Mouse (Mus musculus): ENCODE results near the gene Ddx24. TPM values are rescaled to one million over a fixed set of nuclear protein-coding genes. Genes with fewer than 3 reads are reported as not detected.
A peak's percentile ranks its signal among the peaks of the same experiment; 100 is the strongest.

The Ddx24 gene
- polyA plus RNA-seq, 1 experiment = 187 TPM

DNA sequence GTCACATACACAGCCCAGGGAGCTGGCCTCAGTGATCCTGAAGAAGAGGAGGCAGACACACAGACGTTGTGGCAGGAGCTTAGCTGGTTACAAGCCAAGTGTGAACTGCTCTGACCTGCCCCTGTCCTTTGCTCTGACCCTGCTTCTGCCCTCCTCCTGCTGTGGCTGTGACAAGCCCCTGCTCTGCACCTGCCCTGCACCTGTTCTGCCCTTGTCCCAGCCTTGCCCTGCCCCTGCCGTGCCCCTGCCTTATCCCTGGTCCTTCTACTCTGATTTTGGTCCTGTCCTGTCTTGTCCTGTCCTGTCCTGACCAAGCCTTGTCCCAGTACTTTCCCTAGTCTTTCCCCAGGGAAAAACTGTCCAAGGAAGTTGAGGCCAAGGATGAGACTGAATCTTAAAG is 56.9 kb downstream of the Ddx24 start:
- WGBS = 56% methylated on average over 2 of the region's 2 CpGs
- Histone ChIP-seq H3K4me3 (replicated peaks; ENCODE audit: insufficient read depth, low read depth, low read length) (no peak overlapping the region), H3K4me1 (ENCODE audit: control insufficient read depth, insufficient read depth, low read length) (no peaks in the 10 kb centered on the region), H3K27ac (ENCODE audit: insufficient read depth, low read length) (no peak overlapping the region), H3K27me3 (ENCODE audit: control insufficient read depth, insufficient read depth, low read length) (no peaks in the 10 kb centered on the region)
- DNase-seq = no peak
- TF ChIP-seq POLR2A (IDR thresholded peaks at IDR 0.05; ENCODE audit: borderline replicate concordance, insufficient read depth, low read length) (no peak), CTCF (IDR thresholded peaks at IDR 0.05; ENCODE audit: borderline replicate concordance, insufficient read depth, low read depth, low read length) (no peak)

DNA sequence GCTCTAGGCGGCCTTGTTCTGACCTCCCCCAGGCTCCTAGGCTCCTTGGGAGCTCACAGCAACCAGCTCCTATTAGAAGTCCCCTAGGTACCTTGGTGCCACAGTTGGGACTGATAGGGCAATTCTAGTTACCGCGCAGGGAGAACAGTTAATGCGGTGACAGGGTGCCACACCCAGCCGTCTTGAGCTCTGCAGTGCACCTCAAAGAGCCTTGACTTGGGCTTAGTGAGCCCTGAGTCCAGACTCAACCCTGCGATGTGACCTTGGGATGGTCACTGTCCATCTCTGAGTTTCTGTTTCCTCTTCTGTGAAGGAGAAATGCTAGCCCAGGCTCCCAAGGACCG is 57.3 kb downstream of the Ddx24 start:
- 84% methylated on average over 7 of the region's 7 CpGs for WGBS
- TF ChIP-seq POLR2A (IDR thresholded peaks at IDR 0.05; ENCODE audit: borderline replicate concordance, insufficient read depth, low read length) = no peak
- TF ChIP-seq CTCF (IDR thresholded peaks at IDR 0.05; ENCODE audit: borderline replicate concordance, insufficient read depth, low read depth, low read length) = no peak
- DNase-seq = no peak
- Histone ChIP-seq H3K27me3 (ENCODE audit: control insufficient read depth, insufficient read depth, low read length) (no peaks in the 10 kb centered on the region), H3K4me1 (ENCODE audit: control insufficient read depth, insufficient read depth, low read length) (no peaks in the 10 kb centered on the region), H3K27ac (ENCODE audit: insufficient read depth, low read length) (no peak overlapping the region), H3K4me3 (replicated peaks; ENCODE audit: insufficient read depth, low read depth, low read length) (no peak overlapping the region)

DNA sequence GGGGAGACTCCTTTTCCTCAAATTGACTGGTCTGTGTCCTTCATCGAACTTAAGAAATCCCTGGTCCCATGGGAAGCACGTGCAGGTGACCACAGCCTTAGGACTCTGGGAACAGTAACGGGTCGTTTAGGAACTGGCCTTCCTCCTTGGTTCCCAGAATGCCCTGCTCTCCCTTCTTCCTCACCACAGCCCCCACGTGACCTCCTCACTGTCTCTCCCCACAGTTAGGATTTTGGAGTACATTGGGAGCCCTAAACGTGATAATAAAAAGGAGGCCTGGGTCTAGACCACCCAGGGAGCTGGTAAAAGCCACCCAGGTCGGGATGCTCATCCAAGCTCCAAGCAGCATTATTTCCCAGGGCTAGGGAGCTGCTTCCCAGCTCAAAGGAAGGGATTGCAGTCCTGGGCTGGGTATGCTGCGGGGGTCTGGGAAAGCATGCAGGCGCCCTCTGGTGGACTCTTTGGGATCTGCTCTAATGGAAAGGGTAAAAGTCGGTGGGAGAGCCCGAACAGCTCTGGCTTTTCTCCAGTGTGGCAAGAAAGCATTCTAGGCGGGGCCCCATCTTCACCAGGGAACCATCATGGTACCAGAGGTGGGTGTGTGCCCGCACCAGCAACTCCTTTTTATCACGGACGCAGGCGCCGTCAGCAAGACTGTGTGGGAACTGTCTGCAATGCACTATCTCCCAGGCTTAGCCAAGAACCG is 57.9 kb downstream of the Ddx24 start:
- no peak overlapping the region for H3K4me3 ChIP-seq (replicated peaks; ENCODE audit: insufficient read depth, low read depth, low read length)
- DNase-seq = peak; percentile 40 to 60
- TF ChIP-seq CTCF (IDR thresholded peaks at IDR 0.05; ENCODE audit: borderline replicate concordance, insufficient read depth, low read depth, low read length) (peak; percentile 66), POLR2A (IDR thresholded peaks at IDR 0.05; ENCODE audit: borderline replicate concordance, insufficient read depth, low read length) (no peak)
- WGBS = 21% methylated on average over 18 of the region's 18 CpGs
- no peaks in the 10 kb centered on the region for H3K4me1 ChIP-seq (ENCODE audit: control insufficient read depth, insufficient read depth, low read length)
- H3K27me3 ChIP-seq (ENCODE audit: control insufficient read depth, insufficient read depth, low read length) = no peaks in the 10 kb centered on the region
- no peak overlapping the region for H3K27ac ChIP-seq (ENCODE audit: insufficient read depth, low read length)

DNA sequence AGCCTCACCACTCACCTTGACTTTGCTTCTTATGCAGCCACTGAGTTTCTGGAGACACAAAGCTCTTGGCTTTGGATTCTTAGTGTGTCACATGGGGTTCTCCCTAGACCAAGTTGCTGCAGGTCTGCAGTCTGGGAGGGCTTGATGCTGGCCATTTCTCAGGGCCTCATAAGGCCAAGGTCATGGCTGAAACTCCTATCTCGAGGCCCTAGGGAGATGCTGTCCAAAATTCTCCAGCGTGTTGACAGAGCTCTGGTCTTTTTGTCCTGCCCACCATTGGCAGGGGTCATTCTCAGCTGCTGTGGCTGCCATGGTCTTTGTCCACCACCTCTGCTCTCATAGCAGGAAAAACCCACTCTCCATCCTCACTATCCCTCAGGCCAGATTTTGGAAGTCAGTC is 58.5 kb downstream of the Ddx24 start:
- Histone ChIP-seq H3K4me3 (replicated peaks; ENCODE audit: insufficient read depth, low read depth, low read length) (no peak overlapping the region), H3K27ac (ENCODE audit: insufficient read depth, low read length) (no peak overlapping the region), H3K4me1 (ENCODE audit: control insufficient read depth, insufficient read depth, low read length) (no peaks in the 10 kb centered on the region), H3K27me3 (ENCODE audit: control insufficient read depth, insufficient read depth, low read length) (no peaks in the 10 kb centered on the region)
- TF ChIP-seq POLR2A (IDR thresholded peaks at IDR 0.05; ENCODE audit: borderline replicate concordance, insufficient read depth, low read length) (no peak), CTCF (IDR thresholded peaks at IDR 0.05; ENCODE audit: borderline replicate concordance, insufficient read depth, low read depth, low read length) (no peak)
- 81% methylated on average over 2 of the region's 2 CpGs for WGBS
- no peak for DNase-seq

DNA sequence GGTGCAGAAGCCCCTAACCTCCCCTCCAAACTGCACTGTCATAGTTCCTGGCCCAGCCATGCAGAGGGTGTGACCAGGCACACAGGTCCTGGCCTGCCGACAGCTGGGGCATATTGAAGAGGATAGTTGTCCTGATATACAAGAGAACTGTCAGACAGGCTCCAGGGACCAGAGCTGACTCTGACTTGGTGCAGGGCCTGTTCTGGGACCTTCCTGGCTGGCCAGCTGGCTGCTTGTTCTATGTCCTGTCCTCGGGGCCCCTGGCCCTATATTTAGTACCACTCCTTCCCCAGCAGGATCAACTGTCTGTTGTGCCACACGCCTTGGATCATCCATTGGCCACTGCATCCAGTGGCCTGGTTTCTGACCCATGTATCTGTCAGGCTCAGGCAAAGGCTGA is 63.3 kb downstream of the Ddx24 start:
- Histone ChIP-seq H3K4me3 (replicated peaks; ENCODE audit: insufficient read depth, low read depth, low read length) (no peak overlapping the region), H3K4me1 (ENCODE audit: control insufficient read depth, insufficient read depth, low read length) (no peaks in the 10 kb centered on the region), H3K27ac (ENCODE audit: insufficient read depth, low read length) (no peak overlapping the region), H3K27me3 (ENCODE audit: control insufficient read depth, insufficient read depth, low read length) (no peaks in the 10 kb centered on the region)
- DNase-seq = no peak
- TF ChIP-seq POLR2A (IDR thresholded peaks at IDR 0.05; ENCODE audit: borderline replicate concordance, insufficient read depth, low read length) (no peak), CTCF (IDR thresholded peaks at IDR 0.05; ENCODE audit: borderline replicate concordance, insufficient read depth, low read depth, low read length) (no peak)
- 51% methylated on average over 3 of the region's 3 CpGs for WGBS

DNA sequence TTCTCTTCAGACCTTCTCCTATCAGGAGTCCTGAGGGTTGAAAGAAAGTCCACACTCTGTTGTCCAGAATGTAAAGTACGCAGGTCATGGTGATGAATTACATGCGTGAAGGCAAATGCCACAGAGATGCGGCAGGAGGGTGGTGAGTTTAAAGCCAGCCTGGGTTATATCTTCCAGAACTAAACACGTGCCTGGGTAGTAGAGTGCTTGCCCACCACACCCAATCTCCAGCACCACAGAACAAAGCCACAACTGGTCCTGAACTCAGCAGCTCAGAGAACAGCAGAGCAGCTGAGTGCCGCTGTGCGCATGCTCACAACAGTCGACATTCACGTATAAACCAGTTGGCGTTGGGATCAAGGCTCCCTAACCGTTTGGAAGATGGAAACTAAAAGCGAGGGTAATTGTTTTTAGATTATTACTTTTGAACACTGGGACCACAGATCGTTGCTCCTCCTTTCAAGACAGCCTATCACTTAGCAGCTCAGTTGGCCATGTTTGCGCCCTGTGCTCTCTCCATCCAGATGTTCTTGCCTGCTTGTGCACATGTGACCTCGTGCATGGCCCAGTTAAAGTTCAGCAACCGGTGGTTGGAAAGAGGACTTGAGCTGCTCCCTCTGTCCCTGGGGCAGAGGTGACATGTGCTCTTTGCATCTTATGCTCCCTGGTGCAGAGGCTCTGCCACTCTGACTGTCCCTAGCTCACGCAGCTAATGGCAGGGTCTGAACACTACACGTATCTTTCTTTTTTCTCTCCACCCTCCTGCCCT is 63.9 kb downstream of the Ddx24 start:
- 88% methylated on average over 17 of the region's 17 CpGs for WGBS
- Histone ChIP-seq H3K27me3 (ENCODE audit: control insufficient read depth, insufficient read depth, low read length) (no peaks in the 10 kb centered on the region), H3K27ac (ENCODE audit: insufficient read depth, low read length) (no peak overlapping the region), H3K4me3 (replicated peaks; ENCODE audit: insufficient read depth, low read depth, low read length) (no peak overlapping the region), H3K4me1 (ENCODE audit: control insufficient read depth, insufficient read depth, low read length) (no peaks in the 10 kb centered on the region)
- no peak for DNase-seq
- no peak for TF ChIP-seq POLR2A (IDR thresholded peaks at IDR 0.05; ENCODE audit: borderline replicate concordance, insufficient read depth, low read length)
- TF ChIP-seq CTCF (IDR thresholded peaks at IDR 0.05; ENCODE audit: borderline replicate concordance, insufficient read depth, low read depth, low read length) = no peak

DNA sequence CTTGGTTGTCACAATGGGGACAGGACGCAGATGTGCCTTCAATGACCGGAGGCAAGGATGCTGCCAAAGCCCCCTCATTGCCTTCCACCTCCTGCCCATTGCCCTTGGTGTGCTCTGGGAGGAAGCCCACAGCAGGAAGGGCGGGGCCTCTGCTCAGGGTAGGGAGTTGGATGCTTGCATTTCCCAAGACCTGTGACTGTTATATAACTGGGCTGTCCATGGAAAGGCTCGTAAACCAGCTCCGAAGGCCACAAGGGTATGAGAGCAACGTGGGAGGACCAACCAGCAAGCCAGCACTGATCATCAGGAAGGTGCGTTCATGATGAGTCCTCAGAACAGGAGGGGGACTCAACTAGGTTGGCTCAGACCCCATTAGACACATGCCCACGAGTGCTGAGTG is 64.8 kb downstream of the Ddx24 start:
- H3K27me3 ChIP-seq (ENCODE audit: control insufficient read depth, insufficient read depth, low read length) = no peaks in the 10 kb centered on the region
- no peak overlapping the region for H3K4me3 ChIP-seq (replicated peaks; ENCODE audit: insufficient read depth, low read depth, low read length)
- H3K4me1 ChIP-seq (ENCODE audit: control insufficient read depth, insufficient read depth, low read length) = no peaks in the 10 kb centered on the region
- TF ChIP-seq POLR2A (IDR thresholded peaks at IDR 0.05; ENCODE audit: borderline replicate concordance, insufficient read depth, low read length) (no peak), CTCF (IDR thresholded peaks at IDR 0.05; ENCODE audit: borderline replicate concordance, insufficient read depth, low read depth, low read length) (no peak)
- no peak overlapping the region for H3K27ac ChIP-seq (ENCODE audit: insufficient read depth, low read length)
- 70% methylated on average over 8 of the region's 8 CpGs for WGBS
- no peak for DNase-seq
